Mouse (Mus musculus) forebrain, embryonic 11.5 days (tissue): ENCODE results near the gene Igfbp1. TPM values are rescaled to one million over a fixed set of nuclear protein-coding genes. Genes with fewer than 3 reads are reported as not detected.

Experiments
- ATAC-seq: fragments of 200-750 bp; cut with Nextera tagmentation; replicated peaks from 2 replicates; pipeline ENCODE4 v1.8.0; 2017; ENCODE audit warnings: moderate TSS enrichment; ENCODE audit not compliant: low FRiP score
- DNase-seq: peaks from one replicate; pipeline ENCODE4 v3.0.0-alpha.2; 2017; ENCODE audit warnings: low spot score
- H3K27ac ChIP-seq: fragments of 300-500 bp; sonication (generic); 2 replicates; pipeline ENCODE4 v1.5.1; 2014; ENCODE audit warnings: low read depth, low read length
- H3K27me3 ChIP-seq: fragments of 300-500 bp; sonication (generic); 2 replicates; pipeline ENCODE4 v1.6.1; 2014; ENCODE audit warnings: mild to moderate bottlenecking, low read length, mixed read lengths; ENCODE audit not compliant: control insufficient read depth, insufficient read depth
- H3K36me3 ChIP-seq: fragments of 300-500 bp; sonication (generic); 2 replicates; pipeline ENCODE4 v1.6.1; 2014; ENCODE audit warnings: mild to moderate bottlenecking, low read length, moderate library complexity, mixed read lengths; ENCODE audit not compliant: control insufficient read depth, insufficient read depth
- H3K4me1 ChIP-seq: fragments of 300-500 bp; sonication (generic); replicated peaks from 2 replicates; pipeline ENCODE4 v1.6.1; 2014; ENCODE audit warnings: low read length, mixed read lengths; ENCODE audit not compliant: control insufficient read depth, insufficient read depth
- H3K4me2 ChIP-seq: fragments of 300-500 bp; sonication (generic); 2 replicates; pipeline ENCODE4 v1.6.1; 2014; ENCODE audit warnings: low read depth, mild to moderate bottlenecking, low read length, moderate library complexity, mixed read lengths; ENCODE audit not compliant: severe bottlenecking
- H3K4me3 ChIP-seq: fragments of 300-500 bp; sonication (generic); 2 replicates; pipeline ENCODE4 v1.5.1; 2014; ENCODE audit warnings: low read depth, low read length
- H3K9ac ChIP-seq: fragments of 300-500 bp; sonication (generic); 2 replicates; pipeline ENCODE4 v1.6.1; 2014; ENCODE audit warnings: low read length
- H3K9me3 ChIP-seq: fragments of 300-500 bp; sonication (generic); 2 replicates; pipeline ENCODE4 v1.6.1; 2016; ENCODE audit warnings: low read length, mixed read lengths; ENCODE audit not compliant: control insufficient read depth
- WGBS: fragments of 180-500 bp; shearing (Covaris S2); extraction: QIAGEN DNeasy Blood & Tissue Kit; methylation state at CpG from one replicate; pipeline ENCODE4 v1.1.7; 2014; 5-methylcytosine and 5-hydroxymethylcytosine counted together
- polyA plus RNA-seq: library from polyadenylated mRNA; unstranded; fragments of >200 nt; fragmentation: Nextera tagmentation; extraction: Ambion mirVana; gene quantifications from 2 replicates; pipeline ENCODE4 v1.2.1, GENCODE M21; 2014

Gene Igfbp1
- polyA plus RNA-seq, 1 experiment from 2014 or later = 0.16 TPM

- Histone ChIP-seq H3K9me3 (no peaks in the 10 kb centered on the region), H3K9ac (no peak overlapping the region), H3K27me3 (no peaks in the 10 kb centered on the region), H3K4me1 (no peaks in the 10 kb centered on the region), H3K36me3 (no peaks in the 10 kb centered on the region), H3K27ac (no peak overlapping the region), H3K4me2 (no peak overlapping the region), H3K4me3 (no peak overlapping the region)
- 42% methylated on average over 4 of the region's 4 CpGs for WGBS
- ATAC-seq = peak; percentile 49
- DNase-seq = no peak
Observed at GRCm38 (mm10) chr11:7160637-7161101, 36.9 kb upstream of the Igfbp1 start.

GRCm38 (mm10) chr11:7161502-7162174 lies 35.9 kb upstream of the Igfbp1 start:
- Histone ChIP-seq H3K4me1 (no peaks in the 10 kb centered on the region), H3K36me3 (no peaks in the 10 kb centered on the region), H3K9ac (no peak overlapping the region), H3K27me3 (no peaks in the 10 kb centered on the region), H3K9me3 (no peaks in the 10 kb centered on the region), H3K27ac (no peak overlapping the region), H3K4me3 (no peak overlapping the region), H3K4me2 (no peak overlapping the region)
- ATAC-seq (peak; percentile 53), DNase-seq (no peak)
- 82% methylated on average over 8 of the region's 8 CpGs for WGBS

GRCm38 (mm10) chr11:7164416-7164815 lies 33.2 kb upstream of the Igfbp1 start:
- Histone ChIP-seq H3K4me2 (no peak overlapping the region), H3K36me3 (no peaks in the 10 kb centered on the region), H3K9me3 (no peaks in the 10 kb centered on the region), H3K4me3 (no peak overlapping the region), H3K4me1 (no peaks in the 10 kb centered on the region), H3K9ac (no peak overlapping the region), H3K27me3 (no peaks in the 10 kb centered on the region), H3K27ac (no peak overlapping the region)
- ATAC-seq (no peak), DNase-seq (no peak)
- WGBS = 60% methylated on average over 4 of the region's 4 CpGs

- no peaks in the 10 kb centered on the region for H3K27me3 ChIP-seq
- H3K4me1 ChIP-seq = no peaks in the 10 kb centered on the region
- H3K36me3 ChIP-seq = no peaks in the 10 kb centered on the region
- no peak for DNase-seq
- 85% methylated on average over 1 of the region's 1 CpGs for WGBS
- no peak overlapping the region for H3K4me3 ChIP-seq
- no peak overlapping the region for H3K4me2 ChIP-seq
- H3K9ac ChIP-seq = no peak overlapping the region
- H3K27ac ChIP-seq = no peak overlapping the region
- no peak for ATAC-seq
- no peaks in the 10 kb centered on the region for H3K9me3 ChIP-seq
Observed at GRCm38 (mm10) chr11:7169645-7170044, 27.9 kb upstream of the Igfbp1 start.

GRCm38 (mm10) chr11:7173664-7174063 lies 23.9 kb upstream of the Igfbp1 start:
- DNase-seq = no peak

GRCm38 (mm10) chr11:7178724-7179123 lies 18.9 kb upstream of the Igfbp1 start:
- WGBS = 86% methylated on average over 4 of the region's 4 CpGs
- no peak overlapping the region for H3K4me3 ChIP-seq
- no peak for ATAC-seq

More at GRCm38 (mm10) chr11:7173664-7174063, 23.9 kb upstream of the Igfbp1 start:
- H3K9me3 ChIP-seq = no peaks in the 10 kb centered on the region
- H3K27ac ChIP-seq = no peak overlapping the region
- no peak overlapping the region for H3K4me2 ChIP-seq
- H3K9ac ChIP-seq = no peak overlapping the region
- 85% methylated on average over 6 of the region's 6 CpGs for WGBS
- H3K4me3 ChIP-seq = no peak overlapping the region
- H3K36me3 ChIP-seq = no peaks in the 10 kb centered on the region
- no peak for ATAC-seq
- no peaks in the 10 kb centered on the region for H3K4me1 ChIP-seq
- H3K27me3 ChIP-seq = no peaks in the 10 kb centered on the region

GRCm38 (mm10) chr11:7179276-7179675 lies 18.3 kb upstream of the Igfbp1 start:
- Histone ChIP-seq H3K36me3 (no peaks in the 10 kb centered on the region), H3K9me3 (no peaks in the 10 kb centered on the region), H3K9ac (no peak overlapping the region), H3K4me3 (no peak overlapping the region), H3K4me2 (no peak overlapping the region), H3K4me1 (0 out of 2 replicates have a peak, but pooled peaks cover 3% of the 10 kb centered on the region), H3K27ac (no peak overlapping the region), H3K27me3 (no peaks in the 10 kb centered on the region)
- ATAC-seq (no peak), DNase-seq (no peak)
- WGBS = 81% methylated on average over 2 of the region's 2 CpGs

More at GRCm38 (mm10) chr11:7178724-7179123, 18.9 kb upstream of the Igfbp1 start:
- Histone ChIP-seq H3K9ac (no peak overlapping the region), H3K9me3 (no peaks in the 10 kb centered on the region), H3K27me3 (no peaks in the 10 kb centered on the region), H3K4me1 (0 out of 2 replicates have a peak, but pooled peaks cover 3% of the 10 kb centered on the region), H3K27ac (no peak overlapping the region), H3K36me3 (no peaks in the 10 kb centered on the region), H3K4me2 (no peak overlapping the region)
- no peak for DNase-seq

- ATAC-seq = peak; percentile 93
- Histone ChIP-seq H3K9me3 (no peaks in the 10 kb centered on the region), H3K27me3 (no peaks in the 10 kb centered on the region), H3K27ac (no peak overlapping the region), H3K4me2 (no peak overlapping the region), H3K9ac (no peak overlapping the region), H3K36me3 (no peaks in the 10 kb centered on the region), H3K4me1 (0 out of 2 replicates have a peak, but pooled peaks cover 3% of the 10 kb centered on the region), H3K4me3 (no peak overlapping the region)
- WGBS = 15% methylated on average over 8 of the region's 8 CpGs
- peak; percentile 70 for DNase-seq
Observed at GRCm38 (mm10) chr11:7182409-7183042, 15.1 kb upstream of the Igfbp1 start.
